Mouse (Mus musculus): ENCODE measurements around the gene Gm9048.
"Not testable (repeated sequence)": the region's sequence is repeated elsewhere in the genome, so short reads cannot be mapped to it uniquely, and the experiment has no call there.

The Gm9048 gene

GRCm38 (mm10) chr10:118348579-118348978, at the start of gene Gm9048:
Gene Gm9048, minus strand, starts transcription at chr10:118348679.
- DNase-seq = not testable (repeated sequence)

GRCm38 (mm10) chr10:118370443-118370842, 22.0 kb upstream of the Gm9048 start:
- DNase-seq = peak; percentile 88

GRCm38 (mm10) chr10:118369518-118369917, 21.0 kb upstream of the Gm9048 start:
- DNase-seq = no peak

GRCm38 (mm10) chr10:118354005-118354404, 5.5 kb upstream of the Gm9048 start, which contains the start of gene Gm9049:
Gene Gm9049, minus strand, starts transcription at chr10:118354105.
- not testable (repeated sequence) for DNase-seq

DNA sequence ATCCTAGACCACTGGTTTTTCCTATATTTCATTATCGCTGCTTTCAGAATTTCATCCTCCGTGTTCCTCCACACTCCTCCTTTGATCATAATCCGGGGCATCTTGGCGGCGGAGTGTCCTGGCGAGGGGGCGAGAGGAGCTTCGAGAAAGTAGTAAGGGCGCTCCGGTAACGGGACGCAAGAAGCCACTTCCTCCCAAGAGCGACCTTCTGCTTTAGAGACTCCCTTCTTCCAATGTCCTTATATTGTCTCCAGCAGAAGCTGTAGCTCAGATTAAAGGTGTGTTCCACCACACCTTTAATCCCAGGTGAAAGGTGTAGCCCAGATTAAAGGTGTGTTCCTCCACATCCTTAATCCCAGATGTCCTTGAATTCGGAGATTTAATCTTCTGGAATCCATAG, 5.3 kb downstream of the Gm9048 start, which contains the start of gene Gm9046:
Gm9046 (minus strand) TSS at position 101 of the 400 bp plus-strand sequence.
- not testable (repeated sequence) for DNase-seq

- not testable (repeated sequence) for DNase-seq
Measured at GRCm38 (mm10) chr10:118337731-118338130, 10.7 kb downstream of the Gm9048 start, which contains the start of gene Gm9045. Gene Gm9045, minus strand, starts transcription at chr10:118337831.

- not testable (repeated sequence) for DNase-seq
Measured at GRCm38 (mm10) chr10:118332308-118332707, 16.2 kb downstream of the Gm9048 start, which contains the start of gene Gm9044. Gene Gm9044, minus strand, starts transcription at chr10:118332408.

- DNase-seq = not testable (repeated sequence)
Measured at GRCm38 (mm10) chr10:118326869-118327268, 21.6 kb downstream of the Gm9048 start, which contains the start of gene Gm9040. Gene Gm9040, minus strand, starts transcription at chr10:118326969.

DNA sequence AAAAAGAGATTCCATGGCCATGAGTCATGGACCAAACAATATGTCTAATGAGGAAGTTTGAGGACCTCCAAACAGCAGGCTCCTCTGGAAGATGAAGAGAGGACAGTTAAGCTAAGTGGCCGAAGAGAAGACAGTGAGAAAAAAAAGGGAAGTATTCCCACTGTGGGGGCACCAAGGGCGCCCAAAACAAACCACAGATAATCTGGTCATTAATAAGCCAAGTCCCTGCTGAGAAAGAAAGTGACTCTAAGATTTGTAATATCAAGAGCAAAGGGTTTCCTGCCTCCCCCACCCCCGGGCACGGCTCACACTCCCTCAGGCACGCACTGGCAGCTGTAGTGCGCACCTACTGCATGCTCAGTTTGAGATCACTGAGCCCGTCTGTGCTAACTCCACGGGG, 29.5 kb downstream of the Gm9048 start:
- DNase-seq = no peak

DNA sequence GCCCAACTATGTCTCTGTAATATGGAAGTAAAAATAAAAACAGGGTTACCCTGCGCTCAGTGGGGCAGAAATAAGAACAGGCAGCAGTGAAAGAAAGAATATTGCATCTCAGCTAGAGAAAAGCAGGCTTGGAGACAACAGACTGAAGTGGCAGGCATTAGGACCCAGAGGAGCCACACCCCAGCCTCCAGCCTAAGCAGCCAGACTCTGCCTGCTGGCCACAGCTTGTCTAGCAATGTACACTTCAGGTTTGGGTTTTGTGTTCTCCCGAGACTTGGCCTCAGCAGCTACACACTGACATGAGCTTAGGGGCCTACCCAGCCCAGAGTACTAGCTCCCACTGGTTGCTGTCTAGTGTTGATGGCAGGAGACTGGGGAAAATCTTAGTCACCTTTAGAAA, 46.3 kb downstream of the Gm9048 start:
- DNase-seq = not testable (repeated sequence)

Data from thymus, postnatal 4 days (tissue).